Mouse (Mus musculus): ENCODE measurements around the gene Arpc5l. TPM values are rescaled to one million over a fixed set of nuclear protein-coding genes. Genes with fewer than 3 reads are reported as not detected.

The Arpc5l gene
- total RNA-seq, 2 experiments from 2014 or later: 112 to 141 TPM

Other genes with a start within 250 kb of the Arpc5l start
- gene Nr6a1, start 77.7 kb upstream of the Arpc5l start, total RNA-seq (2021): 1 to 10 TPM; 3.5 to 4.1 TPM
- 1 to 10 TPM; 3.3 to 5.3 TPM for gene Olfml2a, start 73.4 kb upstream of the Arpc5l start, total RNA-seq (2021)
- under 1 TPM; 0.09 to 0.14 TPM for gene Wdr38, start 7.9 kb upstream of the Arpc5l start, total RNA-seq (2021)
- 100 to 1,000 TPM; 291 to 301 TPM for gene Rpl35, start 276 bp downstream of the Arpc5l start, total RNA-seq (2021)
- 10 to 100 TPM in 1 of 2 experiments, 1 to 10 TPM in 1; 9.1 to 13.7 TPM for gene Golga1, start 60.2 kb downstream of the Arpc5l start, total RNA-seq (2021)
- gene Scai, start 185.4 kb downstream of the Arpc5l start, total RNA-seq (2021): 1 to 10 TPM; 1.9 to 2.4 TPM
- gene Ppp6c, start 221.1 kb downstream of the Arpc5l start, total RNA-seq (2021): 10 to 100 TPM; 58.5 to 61.7 TPM